Comparison of ENCODE assay signal across 8 mouse cellular contexts in the genomic region with DNA sequence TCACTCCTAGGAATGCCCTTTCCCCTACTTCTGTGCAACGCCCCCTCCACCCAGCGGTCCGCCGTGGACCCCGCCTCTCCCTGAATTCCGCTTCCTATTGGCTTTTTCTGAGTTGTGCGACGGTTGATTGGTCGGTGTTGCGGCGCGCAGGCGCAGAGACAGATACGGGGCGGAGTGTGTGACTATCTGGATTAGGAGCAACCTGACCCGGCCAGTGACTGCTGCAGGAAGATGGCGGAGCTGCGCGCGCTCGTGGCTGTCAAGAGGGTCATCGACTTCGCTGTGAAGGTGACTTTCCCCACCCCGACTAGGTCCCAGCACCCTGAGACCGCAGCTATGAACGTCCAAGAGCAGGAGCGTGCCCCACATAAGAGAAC. TPM values are rescaled to one million over a fixed set of nuclear protein-coding genes. Genes with fewer than 3 reads are reported as not detected.
DNase-seq lines count a peak whose midpoint lies in the region; ATAC-seq and TF ChIP-seq lines count a peak whose summit lies in the region.

A gene (plus strand): TSS at position 167 of the 377 bp plus-strand sequence.
A gene (plus strand): TSS at position 212 of the 377 bp plus-strand sequence.

- peaks cover 43% of the 10 kb centered on the region for H3K4me1 ChIP-seq in erythroblast, embryonic 14.5 days (ENCODE audit: control insufficient read depth)
- H3K4me1 ChIP-seq in heart, embryonic 11.5 days (ENCODE audit: control insufficient read depth, insufficient read depth, low read length), result peaks cover 22% of the 10 kb centered on the region
- H3K4me1 ChIP-seq in kidney, embryonic 16.5 days (ENCODE audit: insufficient read depth, low read length), result peaks cover 20% of the 10 kb centered on the region
- peaks cover 29% of the 10 kb centered on the region for H3K4me1 ChIP-seq in liver, adult 2 months (ENCODE audit: control insufficient read depth, insufficient read depth, low read length)

- no peaks in the 10 kb centered on the region for H3K9me3 ChIP-seq in erythroblast, embryonic 14.5 days (ENCODE audit: control insufficient read depth, low read length)
- no peaks in the 10 kb centered on the region for H3K9me3 ChIP-seq in heart, embryonic 11.5 days (replicated peaks; ENCODE audit: control insufficient read depth, low read length)
- H3K9me3 ChIP-seq in kidney, embryonic 16.5 days (ENCODE audit: low read length), result no peaks in the 10 kb centered on the region

- peak; percentile 98 for ATAC-seq in heart, embryonic 11.5 days (replicated peaks; ENCODE audit: insufficient number of reproducible peaks, low FRiP score, low TSS enrichment)
- ATAC-seq in kidney, embryonic 16.5 days (ENCODE audit: low FRiP score, low TSS enrichment), result peak; percentile 97

- H3K79me3 ChIP-seq in C2C12 (ENCODE audit: low read depth), result peaks cover 8% of the 10 kb centered on the region

- peak within 1 kb of the TSS; percentile 27 for H3K4me3 ChIP-seq in C2C12 (ENCODE audit: insufficient read depth, poor library complexity, severe bottlenecking)
- H3K4me3 ChIP-seq in erythroblast, embryonic 14.5 days (replicated peaks), result peak within 1 kb of the TSS; percentile 83
- H3K4me3 ChIP-seq in heart, embryonic 11.5 days (ENCODE audit: low read depth, low read length), result peak within 1 kb of the TSS; percentile 63
- H3K4me3 ChIP-seq in kidney, embryonic 16.5 days (ENCODE audit: low read length), result peak within 1 kb of the TSS; percentile 72
- H3K4me3 ChIP-seq in liver, adult 2 months (ENCODE audit: insufficient read depth, low read depth, low read length), result peak within 1 kb of the TSS; percentile 58
- H3K4me3 ChIP-seq in myocyte, result peak within 1 kb of the TSS; percentile 69

- no peaks in the 10 kb centered on the region for H3K27me3 ChIP-seq in C2C12 (ENCODE audit: control insufficient read depth, insufficient read depth, insufficient read length)
- H3K27me3 ChIP-seq in erythroblast, embryonic 14.5 days (ENCODE audit: control insufficient read depth), result no peaks in the 10 kb centered on the region
- 0 out of 2 replicates have a peak, but pooled peaks cover 2% of the 10 kb centered on the region for H3K27me3 ChIP-seq in heart, embryonic 11.5 days (ENCODE audit: control insufficient read depth, insufficient read depth, low read length)
- H3K27me3 ChIP-seq in kidney, embryonic 16.5 days (ENCODE audit: insufficient read depth, low read length), result no peaks in the 10 kb centered on the region
- no peaks in the 10 kb centered on the region for H3K27me3 ChIP-seq in liver, adult 2 months (ENCODE audit: control insufficient read depth, insufficient read depth, low read length)
- H3K27me3 ChIP-seq in myocyte (ENCODE audit: control insufficient read depth, insufficient read depth, insufficient read length), result no peaks in the 10 kb centered on the region
- no peaks in the 10 kb centered on the region for H3K27me3 ChIP-seq in splenic B cell, adult 2 months (ENCODE audit: control insufficient read depth, insufficient read depth, low read length, poor library complexity, severe bottlenecking)

- 1% methylated on average over 27 of the region's 27 CpGs for WGBS in heart, embryonic 11.5 days (ENCODE audit: insufficient replicate concordance)
- WGBS in kidney, embryonic 16.5 days, result 0% methylated on average over 27 of the region's 27 CpGs
- under 1% methylated on average over 27 of the region's 27 CpGs for WGBS in liver, adult 2 months

- H3ac ChIP-seq in C2C12 (ENCODE audit: control insufficient read depth, insufficient read length, low read depth) (peak within 1 kb of the TSS; percentile 73), myocyte (ENCODE audit: control insufficient read depth, insufficient read length) (peak within 1 kb of the TSS; percentile 44)

- peak within 1 kb of the TSS; percentile 98 for H3K27ac ChIP-seq in heart, embryonic 11.5 days (ENCODE audit: low read depth, low read length)
- H3K27ac ChIP-seq in kidney, embryonic 16.5 days (ENCODE audit: low read length), result peak within 1 kb of the TSS; percentile 100
- H3K27ac ChIP-seq in liver, adult 2 months (replicated peaks; ENCODE audit: insufficient read depth, low read depth, low read length), result peak within 1 kb of the TSS; percentile 97

- peak within 1 kb of the TSS; percentile 71 for H3K4me2 ChIP-seq in heart, embryonic 11.5 days
- H3K4me2 ChIP-seq in kidney, embryonic 16.5 days (replicated peaks; ENCODE audit: low read depth, low read length), result peak within 1 kb of the TSS; percentile 94
- H3K4me2 ChIP-seq in myocyte (ENCODE audit: low read depth), result peak within 1 kb of the TSS; percentile 99

- H3K36me3 ChIP-seq in C2C12 (ENCODE audit: control insufficient read depth, insufficient read depth) (no peaks in the 10 kb centered on the region), myocyte (ENCODE audit: control insufficient read depth, insufficient read depth) (no peaks in the 10 kb centered on the region)
- no peaks in the 10 kb centered on the region; the same call in 1 of the 2 replicates for H3K36me3 ChIP-seq in erythroblast, embryonic 14.5 days (ENCODE audit: control insufficient read depth)
- H3K36me3 ChIP-seq in heart, embryonic 11.5 days (ENCODE audit: control insufficient read depth, insufficient read depth, low read length), result no peaks in the 10 kb centered on the region; the same call in 1 of the 2 replicates
- 0 out of 2 replicates have a peak, but pooled peaks cover 3% of the 10 kb centered on the region for H3K36me3 ChIP-seq in kidney, embryonic 16.5 days (ENCODE audit: insufficient read depth, low read length)
- H3K36me3 ChIP-seq in liver, adult 2 months (ENCODE audit: control insufficient read depth, insufficient read depth, low read length), result no peaks in the 10 kb centered on the region; the same call in 1 of the 2 replicates
- H3K36me3 ChIP-seq in splenic B cell, adult 2 months (ENCODE audit: control insufficient read depth, insufficient read depth, low read length, poor library complexity, severe bottlenecking), result no peaks in the 10 kb centered on the region

- peak; percentile 98 for DNase-seq in brain, embryonic 14.5 days (ENCODE audit: low read depth)
- DNase-seq in liver, adult 2 months (ENCODE audit: extremely low read depth, low read depth, low spot score), result peak; percentile 94
- DNase-seq in splenic B cell, adult 2 months (ENCODE audit: low read depth, low spot score), result peak; percentile 94

- no peak for TF ChIP-seq CTCF in C2C12 (IDR thresholded peaks at IDR 0.05; ENCODE audit: control insufficient read depth, insufficient read depth, insufficient read length)
- TF ChIP-seq CTCF in brain, embryonic 14.5 days (IDR thresholded peaks at IDR 0.05; ENCODE audit: borderline replicate concordance, extremely low read depth, insufficient read depth, insufficient read length), result no peak
- no peak for TF ChIP-seq CTCF in liver, adult 2 months (IDR thresholded peaks at IDR 0.05; ENCODE audit: low read depth, low read length)

- peak within 1 kb of the TSS; percentile 74 for H3K9ac ChIP-seq in heart, embryonic 11.5 days (ENCODE audit: low read depth, low read length)
- peak within 1 kb of the TSS; percentile 78 for H3K9ac ChIP-seq in kidney, embryonic 16.5 days (replicated peaks; ENCODE audit: low read length)
- H3K9ac ChIP-seq in liver, adult 2 months (ENCODE audit: low read depth, low read length), result peak within 1 kb of the TSS; percentile 76

- TF ChIP-seq POLR2A in brain, embryonic 14.5 days (IDR thresholded peaks at IDR 0.05; ENCODE audit: borderline replicate concordance, extremely low read depth, insufficient read depth, insufficient read length, poor library complexity, severe bottlenecking), result peak; percentile 28; the same call in 1 of the 2 replicates
- peak; percentile 97 for TF ChIP-seq POLR2A in liver, adult 2 months (IDR thresholded peaks at IDR 0.05; ENCODE audit: extremely low read depth, insufficient read depth, low read length)
- TF ChIP-seq POLR2A in myocyte (IDR thresholded peaks at IDR 0.05; ENCODE audit: insufficient read length, low read depth), result peak; percentile 99

- peaks cover 35% of the 10 kb centered on the region for H3K79me2 ChIP-seq in C2C12 (ENCODE audit: control insufficient read depth, insufficient read depth)
- H3K79me2 ChIP-seq in liver, adult 2 months (ENCODE audit: control insufficient read depth, insufficient read depth, low read length), result peaks cover 25% of the 10 kb centered on the region; the same call in 1 of the 2 replicates
- H3K79me2 ChIP-seq in myocyte (ENCODE audit: control insufficient read depth, insufficient read depth), result peaks cover 11% of the 10 kb centered on the region

TF ChIP-seq in C2C12, 6 proteins besides CTCF, POLR2A, EP300 and RAD21 (continues in another document):
- TF ChIP-seq CEBPB (IDR thresholded peaks at IDR 0.05; ENCODE audit: low read depth) (no peak), FOSL1 (IDR thresholded peaks at IDR 0.05; ENCODE audit: insufficient read depth, low read length, poor library complexity, severe bottlenecking) (no peak), MYOG (IDR thresholded peaks at IDR 0.05; ENCODE audit: control insufficient read depth, extremely low read depth, insufficient read length) (no peak), MYOD1 (IDR thresholded peaks at IDR 0.05; ENCODE audit: control insufficient read depth, insufficient read length, low read depth) (no peak)

TF ChIP-seq in myocyte, 11 proteins besides CTCF, POLR2A, EP300 and RAD21 (continues in another document):
- TF ChIP-seq POLR2AphosphoS2 (IDR thresholded peaks at IDR 0.05; ENCODE audit: insufficient read length, low read depth) (peak; percentile 98), REST (IDR thresholded peaks at IDR 0.05; ENCODE audit: insufficient read depth, insufficient read length) (peak; percentile 42), TCF12 (IDR thresholded peaks at IDR 0.05; ENCODE audit: insufficient read depth, poor library complexity, severe bottlenecking) (no peak), E2F4 (IDR thresholded peaks at IDR 0.05; ENCODE audit: insufficient read depth) (no peak)

RNA-seq across cellular contexts. Expression of the first gene that starts in this region (rescaled TPM):
- polyA plus RNA-seq in C2C12 (2012; fragmentation: generic; extraction: Trizol) (296 TPM), myocyte (2012; fragmentation: generic; extraction: Trizol) (244 TPM)
- polyA plus RNA-seq in brain, embryonic 14.5 days (2012; rRNA removed), result 69.0 and 71.0 TPM in 2 replicates
- polyA plus RNA-seq in erythroblast, embryonic 14.5 days (2012), result 8.9 and 11.8 TPM in 2 replicates
- 538 and 556 TPM in 2 replicates for polyA plus RNA-seq in heart, embryonic 11.5 days (2014; fragmentation: Nextera tagmentation; extraction: Ambion mirVana)
- polyA plus RNA-seq in kidney, embryonic 16.5 days (2015; fragmentation: Nextera tagmentation; extraction: Ambion mirVana), result 383 and 436 TPM in 2 replicates
- total RNA-seq in liver, adult 2 months (2014; rRNA removed), result 473 and 572 TPM in 2 replicates
- polyA plus RNA-seq in liver, adult 2 months (2012; rRNA removed), result 330 and 416 TPM in 2 replicates

RNA-seq across cellular contexts. Expression of the second gene that starts in this region (rescaled TPM):
- polyA plus RNA-seq in C2C12 (2012; fragmentation: generic; extraction: Trizol), result 0.09 TPM
- polyA plus RNA-seq in brain, embryonic 14.5 days (2012; rRNA removed), result 1.2 and 1.3 TPM in 2 replicates
- polyA plus RNA-seq in erythroblast, embryonic 14.5 days (2012), result not detected in 2 replicates
- not detected in 2 replicates for polyA plus RNA-seq in heart, embryonic 11.5 days (2014; fragmentation: Nextera tagmentation; extraction: Ambion mirVana)
- polyA plus RNA-seq in kidney, embryonic 16.5 days (2015; fragmentation: Nextera tagmentation; extraction: Ambion mirVana), result 1.2 TPM in 1 of 2 replicates, not detected in the other
- total RNA-seq in liver, adult 2 months (2014; rRNA removed), result not detected in 2 replicates
- 0.28 TPM in 1 of 2 replicates, not detected in the other for polyA plus RNA-seq in liver, adult 2 months (2012; rRNA removed)
- polyA plus RNA-seq in myocyte (2012; fragmentation: generic; extraction: Trizol), result 0.12 TPM

Comparison
In these comparisons a context has a peak if more than half of its experiments do, and no peak if none do; other contexts are left out.
1. Peak in every context shown above with its lines: DNase-seq, ATAC-seq, H3K4me3 ChIP-seq and H3K27ac ChIP-seq.
2. H3K4me3 ChIP-seq: peak in every context shown above with its lines; median percentile 83 in erythroblast, embryonic 14.5 days; 72 in kidney, embryonic 16.5 days; 69 in myocyte; 63 in heart, embryonic 11.5 days; 58 in liver, adult 2 months; 27 in C2C12.
3. POLR2A ChIP-seq: peak in every context shown above with its lines; median percentile 99 in myocyte; 97 in liver, adult 2 months; 28 in brain, embryonic 14.5 days.